Mouse (Mus musculus): Measurements from ENCODE around the gene Pstk.

GRCm38 (mm10) chr7:131356105-131356504 lies 14.8 kb upstream of the Pstk start:
- no peak for TF ChIP-seq CTCF (IDR thresholded peaks at IDR 0.05; ENCODE audit: low read depth, low read length)
- TF ChIP-seq EP300 (IDR thresholded peaks at IDR 0.05; ENCODE audit: insufficient read depth, low read depth, low read length), result no peak
- TF ChIP-seq POLR2A (IDR thresholded peaks at IDR 0.05; ENCODE audit: insufficient read depth, low read length), result no peak

Data from ES-Bruce4 (cell line).